Comparison of ENCODE assay signal across 15 mouse cellular contexts in the genomic region with DNA sequence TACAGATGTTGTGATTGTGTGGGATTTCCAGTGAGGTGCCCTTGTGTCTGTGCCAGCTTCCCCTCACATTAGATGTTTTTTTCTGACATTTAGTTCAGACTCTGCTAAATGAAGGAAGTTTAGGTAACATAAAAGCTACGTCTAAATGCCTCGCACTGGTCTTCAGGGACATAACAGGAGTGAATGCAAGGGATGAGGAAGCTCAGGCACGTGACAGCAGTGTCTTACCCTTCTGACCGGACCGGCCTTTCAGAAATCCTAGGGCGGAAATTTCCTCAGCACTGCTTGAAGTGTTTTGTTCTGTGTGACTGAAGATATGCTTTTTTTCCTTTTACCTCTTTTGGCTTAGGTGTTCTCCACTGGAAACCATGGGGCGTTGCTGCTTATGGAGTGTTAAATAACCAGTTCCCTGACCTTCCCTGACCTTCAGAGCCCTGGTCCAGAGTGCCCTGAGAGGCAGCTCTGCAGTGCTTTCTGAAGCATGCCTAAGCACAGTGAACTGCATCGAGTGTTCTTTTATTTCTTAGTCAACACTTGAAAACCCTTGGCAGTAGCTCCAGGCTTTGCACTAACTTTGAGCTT.
DNase-seq lines count a peak whose midpoint lies in the region; ATAC-seq and TF ChIP-seq lines count a peak whose summit lies in the region.
"Had no signal": no experiment of that assay in that cellular context is flagged by ENCODE, and none has a peak within 500 bp of the region (broad histone marks: within the 10 kb centered on the region; RNA-seq: fewer than 3 reads in every experiment).

No protein-coding gene starts in this region.

- no peak overlapping the region for H3K4me2 ChIP-seq in heart, postnatal 0 days (ENCODE audit: low read depth, low read length)
- no peak overlapping the region for H3K4me2 ChIP-seq in kidney, embryonic 15.5 days
- H3K4me2 ChIP-seq in lung, postnatal 0 days (replicated peaks; ENCODE audit: low read depth, low read length), result peak overlapping the region; percentile 27; the same call in 1 of the 2 replicates
- H3K4me2 ChIP-seq: forebrain, embryonic 15.5 days; hindbrain, embryonic 15.5 days; liver, embryonic 15.5 days; midbrain, embryonic 12.5 days had no signal

- TF ChIP-seq CTCF in heart, postnatal 0 days (IDR thresholded peaks at IDR 0.05; ENCODE audit: low read depth), result no peak
- no peak for TF ChIP-seq CTCF in lung, postnatal 0 days (IDR thresholded peaks at IDR 0.05)

- no peak overlapping the region for H3K4me3 ChIP-seq in heart, embryonic 10.5 days
- H3K4me3 ChIP-seq in heart, postnatal 0 days (ENCODE audit: low read depth, low read length), result no peak overlapping the region
- no peak overlapping the region for H3K4me3 ChIP-seq in kidney, embryonic 15.5 days (replicated peaks)
- no peak overlapping the region for H3K4me3 ChIP-seq in lung, postnatal 0 days (ENCODE audit: low read depth, low read length)
- H3K4me3 ChIP-seq: forebrain, embryonic 15.5 days; hindbrain, embryonic 15.5 days; liver, embryonic 15.5 days; midbrain, embryonic 12.5 days had no signal

- intact Hi-C loops in heart, postnatal 25 days (cut with DNase I), result no loop called here

- WGBS in heart, embryonic 10.5 days, result 63% methylated on average over 8 of the region's 8 CpGs
- WGBS in heart, postnatal 0 days, result 36% methylated on average over 8 of the region's 8 CpGs
- 35% methylated on average over 8 of the region's 8 CpGs for WGBS in kidney, embryonic 15.5 days
- WGBS in lung, postnatal 0 days, result 44% methylated on average over 8 of the region's 8 CpGs

- H3K4me1 ChIP-seq in heart, embryonic 10.5 days, result peaks cover 5% of the 10 kb centered on the region; the same call in 1 of the 2 replicates
- peaks cover 22% of the 10 kb centered on the region for H3K4me1 ChIP-seq in heart, postnatal 0 days (ENCODE audit: control insufficient read depth, insufficient read depth)
- peaks cover 12% of the 10 kb centered on the region; the same call in 1 of the 2 replicates for H3K4me1 ChIP-seq in kidney, embryonic 15.5 days
- H3K4me1 ChIP-seq in lung, postnatal 0 days (ENCODE audit: insufficient read depth, low read depth, low read length), result 0 out of 2 replicates have a peak, but pooled peaks cover 5% of the 10 kb centered on the region
- H3K4me1 ChIP-seq: forebrain, embryonic 15.5 days; hindbrain, embryonic 15.5 days; liver, embryonic 15.5 days; midbrain, embryonic 12.5 days had no signal

- H3K27me3 ChIP-seq in heart, embryonic 10.5 days (ENCODE audit: insufficient read depth, poor library complexity, severe bottlenecking), result no peaks in the 10 kb centered on the region
- H3K27me3 ChIP-seq in heart, postnatal 0 days (ENCODE audit: control insufficient read depth, insufficient read depth, low read length), result no peaks in the 10 kb centered on the region
- H3K27me3 ChIP-seq in kidney, embryonic 15.5 days, result no peaks in the 10 kb centered on the region
- H3K27me3 ChIP-seq in lung, postnatal 0 days (replicated peaks; ENCODE audit: insufficient read depth, low read length), result no peaks in the 10 kb centered on the region
- H3K27me3 ChIP-seq: forebrain, embryonic 15.5 days; hindbrain, embryonic 15.5 days; liver, embryonic 15.5 days; midbrain, embryonic 12.5 days had no signal

- no peaks in the 10 kb centered on the region for H3K36me3 ChIP-seq in heart, embryonic 10.5 days
- no peaks in the 10 kb centered on the region; the same call in 1 of the 2 replicates for H3K36me3 ChIP-seq in heart, postnatal 0 days (replicated peaks; ENCODE audit: control insufficient read depth, insufficient read depth, low read length)
- H3K36me3 ChIP-seq in kidney, embryonic 15.5 days, result no peaks in the 10 kb centered on the region
- H3K36me3 ChIP-seq in lung, postnatal 0 days (ENCODE audit: insufficient read depth, low read length), result no peaks in the 10 kb centered on the region
- H3K36me3 ChIP-seq: forebrain, embryonic 15.5 days; hindbrain, embryonic 15.5 days; liver, embryonic 15.5 days; midbrain, embryonic 12.5 days had no signal

- no peak for DNase-seq in heart, embryonic 10.5 days (ENCODE audit: low spot score)
- no peak for DNase-seq in heart, postnatal 25 days (ENCODE audit: low spot score)
- no peak for DNase-seq in heart, postnatal 0 days (ENCODE audit: low spot score)
- DNase-seq in lung, postnatal 0 days (ENCODE audit: low spot score), result peak; percentile 92
- DNase-seq in cerebellum, adult 18-20 months, result no peak
- no peak for DNase-seq in testis, postnatal 10 days (ENCODE audit: low spot score)
- DNase-seq in retina, embryonic 14.5 days (ENCODE audit: low spot score), result no peak
- DNase-seq: cerebellum, postnatal 14 days; gastrocnemius, postnatal 25 days; spleen, adult 18-20 months had no signal

- peak; percentile 69 for ATAC-seq in heart, postnatal 0 days (ENCODE audit: insufficient read depth, low read depth)
- peak; percentile 95 for ATAC-seq in kidney, embryonic 15.5 days (replicated peaks; ENCODE audit: low FRiP score)
- peak; percentile 97 for ATAC-seq in lung, postnatal 0 days
- ATAC-seq: forebrain, embryonic 15.5 days had no signal

- TF ChIP-seq EP300 in heart, postnatal 0 days (IDR thresholded peaks at IDR 0.05; ENCODE audit: low read depth), result no peak
- TF ChIP-seq EP300 in lung, postnatal 0 days (IDR thresholded peaks at IDR 0.05), result peak; percentile 87

- H3K9me3 ChIP-seq in heart, embryonic 10.5 days, result no peaks in the 10 kb centered on the region
- H3K9me3 ChIP-seq in heart, postnatal 0 days (replicated peaks; ENCODE audit: control insufficient read depth, low read length), result no peaks in the 10 kb centered on the region
- no peaks in the 10 kb centered on the region for H3K9me3 ChIP-seq in kidney, embryonic 15.5 days (replicated peaks)
- no peaks in the 10 kb centered on the region for H3K9me3 ChIP-seq in lung, postnatal 0 days (ENCODE audit: low read length)
- H3K9me3 ChIP-seq: forebrain, embryonic 15.5 days; hindbrain, embryonic 15.5 days; liver, embryonic 15.5 days; midbrain, embryonic 12.5 days had no signal

- peak overlapping the region; percentile 31 for H3K27ac ChIP-seq in heart, embryonic 10.5 days
- H3K27ac ChIP-seq in heart, postnatal 0 days (ENCODE audit: low read depth), result peak overlapping the region; percentile 54
- peak overlapping the region; percentile 79 for H3K27ac ChIP-seq in kidney, embryonic 15.5 days
- H3K27ac ChIP-seq in lung, postnatal 0 days (ENCODE audit: low read length), result peak overlapping the region; percentile 49; the same call in 1 of the 2 replicates
- H3K27ac ChIP-seq: forebrain, embryonic 15.5 days; hindbrain, embryonic 15.5 days; liver, embryonic 15.5 days; midbrain, embryonic 12.5 days had no signal

- no peak overlapping the region for H3K9ac ChIP-seq in heart, postnatal 0 days (replicated peaks; ENCODE audit: low read depth, low read length)
- no peak overlapping the region for H3K9ac ChIP-seq in kidney, embryonic 15.5 days
- no peak overlapping the region for H3K9ac ChIP-seq in lung, postnatal 0 days (replicated peaks; ENCODE audit: low read depth)
- H3K9ac ChIP-seq: forebrain, embryonic 15.5 days; hindbrain, embryonic 15.5 days; liver, embryonic 15.5 days; midbrain, embryonic 12.5 days had no signal
